8 mouse cellular contexts compared by ENCODE assay signal in genomic region chr10:75098446-75099183, GRCm38 (mm10). TPM values are rescaled to one million over a fixed set of nuclear protein-coding genes. Genes with fewer than 3 reads are reported as not detected.
A peak's percentile ranks its signal among the peaks of the same experiment; 100 is the strongest.
DNase-seq lines count a peak whose midpoint lies in the region; ATAC-seq lines count a peak whose summit lies in the region.

No protein-coding gene starts in this region.

- no peaks in the 10 kb centered on the region for H3K9me3 ChIP-seq in embryonic facial prominence, embryonic 11.5 days (replicated peaks; ENCODE audit: control insufficient read depth, low read length)
- no peaks in the 10 kb centered on the region for H3K9me3 ChIP-seq in limb, embryonic 10.5 days (replicated peaks)
- no peaks in the 10 kb centered on the region for H3K9me3 ChIP-seq in midbrain, embryonic 12.5 days

- H3K27ac ChIP-seq in embryonic facial prominence, embryonic 11.5 days (replicated peaks; ENCODE audit: low read depth, low read length), result 0 out of 2 replicates have a peak overlapping the region, but pooled peaks have one; percentile 8
- H3K27ac ChIP-seq in limb, embryonic 10.5 days, result peak overlapping the region; percentile 50
- peak overlapping the region; percentile 56 for H3K27ac ChIP-seq in midbrain, embryonic 12.5 days (replicated peaks)

- peak; percentile 91 for DNase-seq in heart, adult 11 months
- DNase-seq in heart, adult 9 months (ENCODE audit: low spot score in 2 of 2), result no peak
- peak; percentile 41 for DNase-seq in embryonic facial prominence, embryonic 11.5 days (ENCODE audit: low spot score)
- peak; percentile 72 for DNase-seq in limb, embryonic 10.5 days (ENCODE audit: low spot score)
- no peak for DNase-seq in adipocyte (ENCODE audit: low spot score)
- no peak for DNase-seq in thymus, adult 18-20 months
- DNase-seq in gastrocnemius, postnatal 10 days, result no peak

- no peak overlapping the region for H3K4me3 ChIP-seq in embryonic facial prominence, embryonic 11.5 days (ENCODE audit: low read depth, low read length)
- peak overlapping the region; percentile 9; the same call in 1 of the 2 replicates for H3K4me3 ChIP-seq in limb, embryonic 10.5 days
- no peak overlapping the region for H3K4me3 ChIP-seq in midbrain, embryonic 12.5 days

- H3K9ac ChIP-seq in embryonic facial prominence, embryonic 11.5 days (replicated peaks; ENCODE audit: low read length), result no peak overlapping the region
- no peak overlapping the region for H3K9ac ChIP-seq in midbrain, embryonic 12.5 days (replicated peaks)

- H3K4me1 ChIP-seq in embryonic facial prominence, embryonic 11.5 days (ENCODE audit: control insufficient read depth, insufficient read depth, low read length), result peaks cover 2% of the 10 kb centered on the region
- peaks cover 70% of the 10 kb centered on the region for H3K4me1 ChIP-seq in limb, embryonic 10.5 days
- H3K4me1 ChIP-seq in midbrain, embryonic 12.5 days, result peaks cover 25% of the 10 kb centered on the region

- no peaks in the 10 kb centered on the region for H3K27me3 ChIP-seq in embryonic facial prominence, embryonic 11.5 days (ENCODE audit: control insufficient read depth, insufficient read depth, low read length)
- H3K27me3 ChIP-seq in limb, embryonic 10.5 days (ENCODE audit: low read depth, poor library complexity, severe bottlenecking), result no peaks in the 10 kb centered on the region
- no peaks in the 10 kb centered on the region; the same call in 1 of the 2 replicates for H3K27me3 ChIP-seq in midbrain, embryonic 12.5 days

- no peaks in the 10 kb centered on the region for H3K36me3 ChIP-seq in embryonic facial prominence, embryonic 11.5 days (replicated peaks; ENCODE audit: control insufficient read depth, insufficient read depth, low read depth, low read length)
- no peaks in the 10 kb centered on the region for H3K36me3 ChIP-seq in limb, embryonic 10.5 days
- H3K36me3 ChIP-seq in midbrain, embryonic 12.5 days, result no peaks in the 10 kb centered on the region

- 25% methylated on average over 10 of the region's 10 CpGs for WGBS in embryonic facial prominence, embryonic 11.5 days
- WGBS in limb, embryonic 10.5 days, result 17% methylated on average over 10 of the region's 10 CpGs
- 31% methylated on average over 10 of the region's 10 CpGs for WGBS in midbrain, embryonic 12.5 days

- peak; percentile 73 for ATAC-seq in embryonic facial prominence, embryonic 11.5 days (replicated peaks; ENCODE audit: insufficient number of reproducible peaks, low FRiP score, low TSS enrichment, low read depth)
- ATAC-seq in midbrain, embryonic 12.5 days (ENCODE audit: low FRiP score, low read depth), result peak; percentile 85

- no peak overlapping the region for H3K4me2 ChIP-seq in embryonic facial prominence, embryonic 11.5 days (ENCODE audit: low read depth, low read length)
- no peak overlapping the region for H3K4me2 ChIP-seq in midbrain, embryonic 12.5 days (replicated peaks)

RNA-seq across cellular contexts. Expression of gene Bcr, which starts 38.2 kb away (rescaled TPM):
- 10.3 and 11.2 TPM in 2 replicates for polyA plus RNA-seq in embryonic facial prominence, embryonic 11.5 days (2014; fragmentation: Nextera tagmentation; extraction: Ambion mirVana)
- polyA plus RNA-seq in limb, embryonic 10.5 days (2016; fragmentation: Nextera tagmentation; extraction: Ambion mirVana), result 7.0 and 7.6 TPM in 2 replicates
- polyA plus RNA-seq in midbrain, embryonic 12.5 days (2016; fragmentation: Nextera tagmentation; extraction: Ambion mirVana), result 10.8 and 11.7 TPM in 2 replicates
- 1 to 10 TPM; 4.2 to 6.4 TPM for total RNA-seq in gastrocnemius, postnatal 10 days (2021)

Comparison
In these comparisons a context has a peak if more than half of its experiments do, and no peak if none do; other contexts are left out.
1. DNase-seq: peak in heart, adult 11 months (single experiment), embryonic facial prominence, embryonic 11.5 days (single experiment) and limb, embryonic 10.5 days (single experiment); none in heart, adult 9 months (0 of 2), adipocyte (single experiment), thymus, adult 18-20 months (0 of 2) and gastrocnemius, postnatal 10 days (single experiment).
2. Peak in every context shown above with its lines, with median percentiles within 50 percentile points of each other: H3K27ac ChIP-seq.